Mouse (Mus musculus) thymus, postnatal 25 days (tissue): ENCODE results near the gene Celf2.

ENCODE experiments used
- DNase-seq: peaks from one replicate; pipeline ENCODE4 v3.0.0; 2022

Gene Celf2

DNA sequence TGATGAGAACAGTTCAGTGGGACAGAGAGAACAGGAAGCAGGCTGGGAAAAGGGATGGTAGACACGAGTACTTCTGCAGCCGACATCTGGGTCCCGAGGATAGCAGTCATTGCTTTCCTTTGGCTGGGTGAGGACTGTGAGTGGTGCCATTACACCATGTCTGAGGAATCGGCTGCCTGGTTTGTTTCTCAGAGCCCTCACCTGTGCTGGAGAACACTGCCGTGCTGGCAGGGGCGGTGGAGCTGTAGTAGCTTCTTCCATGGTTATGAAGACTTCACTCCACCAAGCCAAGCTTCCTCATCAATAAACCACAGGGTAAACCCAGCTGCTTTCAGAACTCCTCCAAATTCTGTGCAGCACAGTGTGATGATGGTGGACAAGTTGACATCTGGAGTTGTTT, 860.5 kb downstream of the Celf2 start:
- no peak for DNase-seq

DNA sequence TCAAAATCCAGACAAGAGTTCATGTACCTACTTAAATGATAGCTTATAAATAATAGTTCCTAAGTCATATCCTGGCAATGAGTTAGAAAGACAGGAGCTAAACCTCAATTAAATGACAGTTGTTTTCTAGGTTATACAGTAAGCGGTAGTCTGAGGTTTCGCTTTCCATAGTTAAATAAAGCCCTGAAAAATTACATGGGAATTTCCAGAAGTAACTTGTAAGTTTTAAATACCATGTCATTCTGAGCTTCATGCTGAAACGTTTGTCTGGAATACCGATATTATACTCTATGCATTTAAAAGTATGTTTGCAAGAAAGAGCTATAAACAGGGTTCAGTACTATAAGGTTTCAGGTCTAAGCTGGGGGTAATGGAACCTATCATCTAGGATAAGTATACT, 862.3 kb downstream of the Celf2 start:
- DNase-seq, result no peak

DNA sequence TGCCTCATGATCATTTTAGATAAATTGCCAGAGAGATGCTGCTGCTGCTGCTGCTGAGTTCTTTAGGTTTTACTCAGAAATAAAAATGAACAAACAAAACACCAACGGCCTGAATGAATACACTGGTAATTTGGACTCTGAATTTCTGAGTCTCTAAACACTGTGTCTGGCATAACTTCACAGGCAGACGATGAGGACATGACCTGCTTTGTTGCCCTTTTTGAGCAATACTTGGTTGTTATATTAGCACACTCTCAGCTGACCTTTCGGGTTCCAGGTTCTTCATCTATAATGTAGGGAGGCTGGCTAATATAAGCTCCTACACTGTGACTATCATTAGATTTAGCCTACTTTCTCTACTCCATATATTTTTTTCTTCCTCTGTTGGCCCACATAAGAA, 863.0 kb downstream of the Celf2 start:
- DNase-seq, result no peak

DNA sequence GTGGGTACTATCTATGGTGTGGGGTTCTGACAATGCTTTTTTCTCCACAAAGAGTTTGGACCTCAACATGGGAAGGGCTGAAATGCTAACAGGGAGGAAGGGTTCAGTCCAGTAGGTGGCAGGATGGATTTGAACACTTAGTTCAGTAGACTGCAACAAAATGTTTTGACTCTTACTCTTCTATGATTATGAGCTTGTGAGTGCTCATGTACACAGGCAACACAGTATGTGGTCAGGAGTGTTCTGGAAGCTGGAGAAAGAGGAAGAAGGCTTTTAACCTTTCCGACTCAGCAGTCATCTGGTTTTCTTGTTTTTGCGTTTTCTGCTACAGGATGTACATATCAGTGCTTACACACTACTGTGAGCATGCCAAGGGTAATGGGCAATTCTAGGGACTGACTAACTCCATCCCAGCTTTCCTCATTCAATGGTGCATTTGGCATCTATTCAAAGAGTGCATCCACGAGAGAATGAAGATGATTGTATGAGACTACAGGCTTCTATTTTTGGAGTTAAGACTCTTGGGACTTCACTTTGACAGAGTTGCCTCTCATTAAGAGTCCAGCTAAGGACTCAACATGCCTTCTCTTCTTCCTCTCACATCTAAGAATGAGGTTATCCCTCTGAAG, 867.0 kb downstream of the Celf2 start:
- peak; percentile 23 for DNase-seq

DNA sequence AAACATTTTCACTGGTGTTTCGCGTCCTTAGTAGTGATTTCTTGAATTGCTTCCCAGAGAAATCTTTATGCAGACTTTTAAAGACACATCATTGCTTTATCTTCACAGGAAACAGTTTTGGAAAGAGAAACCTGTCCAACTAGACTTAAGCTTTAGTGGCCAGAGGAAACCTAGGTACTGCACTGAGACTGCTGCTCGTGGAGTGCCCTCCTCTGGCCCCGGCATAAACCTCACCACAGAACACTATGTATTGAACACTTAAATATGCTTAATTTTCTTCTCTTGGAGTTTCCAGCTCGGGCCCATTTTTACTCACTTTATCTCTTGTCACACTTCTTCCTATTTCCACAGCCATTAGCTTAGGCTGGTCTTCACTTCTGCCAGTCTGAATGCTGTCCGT, 870.0 kb downstream of the Celf2 start:
- DNase-seq, result no peak

DNA sequence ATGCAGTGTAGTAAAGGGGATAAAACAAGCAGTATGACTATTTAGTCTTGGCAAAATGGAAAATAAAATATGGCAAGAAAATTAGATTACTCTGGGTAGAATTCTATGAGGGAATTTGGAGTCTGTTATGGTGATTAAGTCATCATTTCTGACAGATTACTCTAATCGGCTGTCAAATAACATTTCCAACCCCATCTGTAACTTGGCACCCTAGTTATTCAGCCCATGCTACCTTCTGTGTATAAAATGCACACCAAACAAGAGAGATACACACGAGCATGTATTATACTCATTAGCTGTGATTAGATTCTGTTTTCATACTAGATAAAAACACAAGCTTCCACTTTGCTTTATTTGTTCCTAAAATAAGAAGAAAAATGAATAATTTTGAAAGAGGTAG, 872.2 kb downstream of the Celf2 start:
- no peak for DNase-seq

DNA sequence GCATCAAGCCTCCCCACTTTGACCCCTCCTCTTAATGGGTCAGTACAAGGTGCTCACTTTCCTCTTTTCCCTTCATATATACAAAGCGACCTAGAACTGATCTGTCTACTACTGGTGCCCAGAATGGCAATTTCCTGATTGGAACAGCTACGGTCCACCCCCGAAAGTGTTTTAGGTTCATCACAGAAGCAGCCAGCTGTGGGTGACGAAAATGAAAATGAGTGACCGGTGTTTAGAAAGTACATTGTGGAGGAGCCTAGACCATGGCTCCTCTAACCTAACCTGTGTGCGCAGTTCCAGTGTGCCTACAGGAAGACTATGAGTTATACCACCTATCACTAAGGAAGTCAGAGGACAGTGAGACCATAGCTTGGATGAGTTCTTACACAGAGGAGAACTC, 874.5 kb downstream of the Celf2 start:
- no peak for DNase-seq

DNA sequence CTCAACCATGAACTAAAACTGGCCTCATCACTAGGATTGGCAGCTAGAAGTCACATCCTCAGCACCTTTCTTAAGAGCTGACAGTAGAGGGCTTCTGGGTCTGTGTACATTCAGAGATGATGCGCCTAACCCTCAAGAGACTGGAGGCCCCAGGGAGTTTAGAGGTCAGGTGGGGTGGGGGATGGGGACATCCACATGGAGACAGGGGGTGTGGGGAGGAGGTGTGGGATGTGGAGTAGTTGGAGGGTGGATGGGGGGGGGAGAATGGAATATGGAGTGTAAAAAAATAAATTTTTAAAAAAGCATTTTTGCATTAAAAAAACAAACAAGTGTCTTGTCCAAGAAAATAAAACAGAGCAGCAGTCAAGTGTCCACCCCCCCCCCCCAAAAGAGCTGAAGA, 876.2 kb downstream of the Celf2 start:
- no peak for DNase-seq

DNA sequence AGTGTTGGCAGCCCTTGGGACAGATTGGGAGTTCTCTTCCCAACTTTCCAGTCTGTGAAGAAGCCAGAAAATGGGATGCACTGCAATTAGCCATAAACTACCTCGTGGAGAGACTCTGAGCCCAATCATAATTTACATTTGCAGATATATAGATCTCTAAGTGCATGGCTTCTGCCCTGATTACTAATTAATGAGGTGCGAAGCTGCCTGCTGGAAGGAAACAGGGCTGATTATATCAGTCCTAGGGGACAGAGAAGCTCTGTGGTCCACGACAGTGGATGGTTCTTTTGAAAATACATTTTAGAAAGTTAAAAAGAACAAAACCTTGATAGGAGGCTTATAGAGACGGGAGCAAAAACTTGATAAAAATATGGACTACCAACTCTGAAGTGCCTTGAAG, 885.6 kb downstream of the Celf2 start:
- DNase-seq, result no peak

DNA sequence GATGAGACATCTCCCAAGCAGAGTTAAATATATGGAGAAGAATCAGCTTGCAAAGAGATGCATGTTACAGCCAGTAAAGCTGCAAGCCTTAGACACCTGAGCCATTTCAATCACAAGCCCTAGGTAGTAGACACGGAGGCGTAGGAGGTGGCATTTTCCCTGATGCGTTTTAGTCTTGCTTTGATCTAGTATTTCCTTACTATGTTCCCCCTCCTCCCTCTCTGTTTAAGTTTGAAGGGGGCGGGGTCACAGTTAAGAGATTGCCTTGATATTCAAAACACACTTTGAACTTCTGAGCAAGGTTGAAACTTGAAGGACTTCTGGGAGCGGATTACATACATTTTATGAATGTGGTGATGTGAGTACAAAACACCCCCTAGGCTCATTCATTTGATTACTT, 887.3 kb downstream of the Celf2 start:
- peak; percentile 14 for DNase-seq

DNA sequence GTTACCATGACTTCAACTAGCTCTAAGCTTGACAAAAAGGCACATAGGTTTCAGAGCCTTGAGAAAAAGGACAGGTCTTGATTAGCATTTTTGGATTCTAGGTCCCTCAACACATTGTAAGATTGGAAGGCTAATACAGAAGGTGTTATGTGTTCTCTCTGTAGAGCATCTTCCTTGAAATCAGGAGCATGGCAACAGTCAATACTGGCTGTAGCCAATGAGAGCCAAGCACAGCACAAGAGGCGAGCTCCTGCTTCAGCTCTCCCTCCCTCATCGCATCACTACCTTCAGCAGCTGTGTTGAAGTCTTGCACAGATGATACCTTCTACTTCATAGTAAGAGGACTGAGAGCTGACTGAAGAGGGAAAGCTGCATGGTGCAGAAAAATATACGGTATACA, 890.5 kb downstream of the Celf2 start:
- DNase-seq, result no peak

DNA sequence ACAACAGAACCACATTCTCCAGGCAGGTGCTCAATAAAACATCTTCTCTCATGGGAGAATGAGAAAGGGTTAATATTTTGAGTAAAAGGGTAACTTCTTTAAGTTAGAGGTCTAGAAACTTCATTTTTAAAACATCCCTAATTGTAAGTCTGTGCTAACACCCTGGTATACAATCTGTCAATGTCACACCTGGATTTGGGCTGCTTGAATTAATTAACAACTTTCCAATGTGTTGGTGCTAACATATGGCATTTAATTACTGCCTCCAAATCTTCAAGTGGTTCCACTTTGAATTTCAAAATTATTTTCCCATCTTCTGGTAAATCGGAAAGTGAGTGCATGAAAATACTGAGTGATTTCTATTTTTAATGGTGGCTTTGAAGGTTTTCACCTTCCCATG, 890.9 kb downstream of the Celf2 start:
- DNase-seq, result no peak

DNA sequence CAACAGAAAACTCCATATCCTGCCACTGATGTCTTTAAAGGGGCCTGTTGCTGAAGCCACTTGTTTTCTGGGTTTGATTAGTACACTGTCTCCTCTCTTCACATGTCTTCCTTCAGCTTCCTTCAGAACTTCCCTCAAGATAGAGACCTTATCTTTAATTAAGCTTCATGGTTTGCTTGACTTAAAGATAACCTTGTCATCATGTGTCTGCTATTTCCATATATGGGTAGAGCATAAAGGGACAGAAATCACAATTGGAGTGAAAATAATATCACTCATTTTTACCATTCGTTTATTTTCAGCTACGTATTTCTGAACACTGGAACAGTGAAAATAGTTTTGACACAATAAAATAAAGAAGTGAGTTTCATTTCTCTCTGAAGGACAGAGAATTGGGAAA, 905.0 kb downstream of the Celf2 start:
- no peak for DNase-seq

DNA sequence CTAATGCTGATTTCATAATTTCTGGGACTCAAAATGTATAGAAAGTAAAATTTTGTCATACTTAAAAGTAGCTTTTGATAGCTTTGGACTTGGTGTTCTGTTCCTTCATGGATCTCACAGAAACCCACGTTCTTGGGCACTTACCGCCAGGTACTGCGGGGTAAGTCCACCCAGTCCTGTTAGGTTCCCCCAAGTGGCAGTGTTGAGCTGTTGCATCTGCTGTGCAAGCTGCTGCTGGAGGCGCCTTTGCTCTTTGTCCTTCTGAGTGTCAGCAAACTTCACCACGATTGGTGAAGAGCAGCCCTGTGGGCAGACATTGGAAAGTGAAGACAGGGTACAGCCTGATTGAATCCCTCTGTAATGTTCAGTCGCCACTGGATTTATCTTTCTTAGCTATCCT, 905.5 kb downstream of the Celf2 start:
- DNase-seq, result no peak

DNA sequence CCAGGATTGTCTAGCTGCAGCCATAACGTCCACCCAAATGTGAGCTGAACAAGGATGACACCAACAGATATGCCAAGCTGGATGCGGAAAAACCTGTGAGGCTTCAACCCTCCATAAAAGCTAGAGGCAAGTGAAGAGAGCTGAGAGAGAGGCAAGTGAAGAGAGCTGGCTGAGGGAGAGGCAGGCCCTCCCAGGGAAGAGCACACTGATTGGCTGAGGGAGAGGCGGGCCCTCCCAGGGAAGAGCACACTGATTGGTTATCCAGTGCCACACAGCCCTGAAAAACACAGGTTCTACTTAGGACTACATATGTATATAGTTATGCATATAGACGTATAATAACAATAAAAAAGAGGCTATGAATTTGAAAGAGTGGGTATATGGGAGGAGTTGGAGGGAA, 907.2 kb downstream of the Celf2 start:
- DNase-seq, result no peak

DNA sequence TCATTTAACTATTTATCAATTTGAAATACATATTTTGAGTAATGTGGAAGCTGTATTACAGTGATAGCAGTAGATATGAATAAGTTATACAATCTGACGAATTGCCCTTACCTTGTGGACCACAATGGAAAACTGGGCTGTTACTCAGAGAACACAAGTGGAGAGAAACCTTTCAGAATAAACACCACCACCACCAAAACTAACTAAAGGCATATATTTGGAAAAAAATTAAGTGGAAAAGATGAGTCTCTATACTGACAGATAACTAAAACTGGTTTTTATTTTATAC, 910.5 kb downstream of the Celf2 start:
- no peak for DNase-seq

DNA sequence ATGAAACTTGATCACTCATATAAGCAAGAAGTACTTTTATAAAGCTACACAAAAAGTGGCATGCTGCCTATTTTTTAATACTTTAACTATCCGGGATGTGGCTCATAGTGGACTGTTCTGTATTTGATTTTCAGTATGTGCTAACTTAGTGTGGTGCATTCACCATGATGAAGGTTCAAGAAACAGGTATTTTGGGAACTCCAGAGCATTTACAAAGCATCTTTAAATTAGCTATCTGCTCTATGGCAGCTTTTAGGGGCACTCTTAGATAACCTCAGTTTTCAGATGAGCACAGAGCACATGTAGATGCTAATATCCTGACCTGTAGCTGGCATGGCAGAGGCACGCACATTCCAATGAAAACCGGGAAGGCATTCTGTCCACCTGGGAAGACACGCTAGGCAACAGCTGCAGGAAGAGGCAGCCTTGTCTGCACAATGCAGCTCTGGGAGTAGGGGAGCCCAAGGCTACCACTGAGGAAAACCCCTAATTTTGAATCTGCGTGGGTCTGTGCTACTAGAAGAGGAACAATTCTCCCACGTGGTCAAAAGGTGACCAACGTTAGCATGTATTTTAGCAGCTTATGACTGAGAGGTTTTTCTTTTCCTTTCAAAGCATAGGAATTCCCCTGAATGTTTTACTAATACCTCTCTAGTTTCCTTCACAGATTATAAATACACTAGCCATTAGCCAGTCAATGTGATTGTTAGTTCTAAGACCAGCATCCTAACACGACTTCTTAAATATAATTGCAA, 911.1 kb downstream of the Celf2 start:
- no peak for DNase-seq

DNA sequence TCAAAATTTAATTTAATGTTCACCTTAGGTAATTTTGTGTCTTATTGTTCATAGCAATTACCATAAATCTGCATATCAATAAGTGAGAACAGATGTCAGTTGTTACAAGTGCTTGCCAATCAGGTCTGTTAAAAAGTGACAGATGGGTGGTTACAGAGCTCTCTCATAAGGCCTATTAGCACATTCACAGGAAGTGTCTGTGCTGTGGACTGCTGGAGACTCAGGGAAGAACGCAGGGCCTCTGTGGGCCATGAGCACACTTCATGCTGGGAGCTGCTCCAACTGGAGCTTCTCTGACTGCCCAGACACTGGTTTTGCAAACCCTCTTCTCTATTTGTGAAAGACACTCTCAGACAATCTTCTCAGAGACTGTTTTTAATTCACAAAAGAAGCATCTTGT, 914.6 kb downstream of the Celf2 start:
- no peak for DNase-seq

DNA sequence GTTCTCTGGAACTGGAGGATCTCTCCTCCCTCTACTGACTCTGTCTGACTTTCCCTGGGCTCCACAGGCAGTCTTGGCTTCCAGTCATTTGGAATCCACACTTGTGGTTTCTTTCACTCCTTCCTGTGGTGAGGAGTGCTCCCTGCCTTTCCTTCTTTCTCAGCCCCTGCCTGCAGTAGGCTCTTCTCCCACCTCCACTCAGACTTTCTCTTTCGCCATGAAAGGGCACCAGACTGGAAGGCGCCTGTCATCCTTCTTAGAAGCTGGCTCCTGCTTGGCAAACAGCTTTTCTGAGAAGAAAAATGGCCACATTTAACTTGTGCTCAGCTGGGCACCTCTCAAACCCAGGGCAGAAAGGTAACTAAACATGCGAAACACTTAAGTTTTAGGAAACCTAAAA, 915.2 kb downstream of the Celf2 start:
- DNase-seq, result no peak

DNA sequence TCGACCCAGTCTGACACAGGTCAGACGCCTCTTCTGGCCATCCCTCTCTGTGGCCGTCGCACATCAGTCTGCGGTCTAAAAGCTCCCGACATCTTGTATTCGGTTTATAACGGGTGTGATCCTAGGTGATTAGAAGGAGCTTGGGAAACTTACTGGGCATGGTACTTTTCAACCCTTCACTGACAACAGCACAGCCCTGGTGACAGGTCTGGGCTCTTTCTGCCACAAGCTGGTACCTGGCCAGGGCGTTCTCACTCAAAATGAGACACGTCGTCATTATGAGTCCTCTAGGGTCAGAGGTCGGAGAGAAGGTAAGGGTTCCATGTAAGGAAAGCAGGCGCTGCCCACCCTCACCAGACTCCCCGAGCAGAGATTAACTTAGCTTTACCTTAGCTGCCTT, 915.6 kb downstream of the Celf2 start:
- DNase-seq, result no peak

DNA sequence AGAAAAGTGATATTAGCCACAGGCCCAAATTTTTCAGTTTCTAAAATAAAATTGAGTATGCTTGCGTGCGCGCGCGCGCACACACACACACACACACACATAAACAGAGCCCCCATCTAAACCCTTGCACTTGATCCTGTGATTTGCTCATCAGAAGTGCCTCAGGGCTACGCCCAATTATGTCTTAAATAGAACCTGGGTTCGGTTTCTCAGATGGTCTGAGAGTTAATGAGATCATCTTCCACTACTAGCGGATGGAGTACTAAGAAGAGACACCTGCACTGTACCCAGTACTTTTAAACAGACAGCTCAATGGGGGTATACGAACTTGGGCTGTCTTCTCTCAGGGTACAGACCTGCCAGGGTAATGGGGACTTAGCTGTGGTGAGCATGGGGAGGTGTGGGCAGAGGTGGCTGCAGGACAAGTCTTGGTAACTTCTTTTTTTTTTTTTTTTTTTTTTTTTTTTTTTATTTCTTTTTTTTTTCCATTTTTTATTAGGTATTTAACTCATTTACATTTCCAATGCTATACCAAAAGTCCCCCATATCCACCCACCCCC, 923.2 kb downstream of the Celf2 start:
- DNase-seq, result no peak

DNA sequence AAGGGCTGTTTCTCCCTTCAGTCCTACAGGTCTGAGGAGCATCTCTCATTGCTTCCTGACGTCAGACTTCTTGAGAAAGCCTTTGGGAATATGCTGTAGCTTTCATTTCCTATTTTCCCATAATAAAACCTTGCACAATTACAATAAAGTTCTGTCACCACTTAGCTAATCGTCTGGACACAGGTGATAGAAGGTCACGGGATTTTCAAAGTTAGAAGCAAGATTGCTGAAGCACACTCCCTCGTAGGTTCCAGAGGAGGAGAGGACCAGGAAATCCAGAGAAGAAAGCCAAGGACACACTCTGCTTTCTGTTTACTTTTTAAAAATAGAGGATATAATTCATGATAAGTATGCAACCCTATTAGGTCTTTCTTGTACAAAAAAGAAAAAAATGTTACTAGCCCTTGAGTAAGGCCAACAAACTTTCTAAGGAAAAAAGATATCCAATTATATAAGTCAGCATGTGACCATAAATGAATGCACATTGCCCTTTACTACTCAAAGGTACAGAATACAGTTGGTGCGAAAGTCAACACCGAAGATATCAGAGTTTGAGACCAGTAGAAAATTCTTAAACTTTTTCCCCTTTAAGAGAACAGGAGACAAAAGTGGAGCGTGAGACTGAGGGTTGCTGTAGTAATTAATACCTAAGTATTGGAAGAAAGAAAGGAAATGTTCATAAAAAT, 924.2 kb downstream of the Celf2 start:
- no peak for DNase-seq

DNA sequence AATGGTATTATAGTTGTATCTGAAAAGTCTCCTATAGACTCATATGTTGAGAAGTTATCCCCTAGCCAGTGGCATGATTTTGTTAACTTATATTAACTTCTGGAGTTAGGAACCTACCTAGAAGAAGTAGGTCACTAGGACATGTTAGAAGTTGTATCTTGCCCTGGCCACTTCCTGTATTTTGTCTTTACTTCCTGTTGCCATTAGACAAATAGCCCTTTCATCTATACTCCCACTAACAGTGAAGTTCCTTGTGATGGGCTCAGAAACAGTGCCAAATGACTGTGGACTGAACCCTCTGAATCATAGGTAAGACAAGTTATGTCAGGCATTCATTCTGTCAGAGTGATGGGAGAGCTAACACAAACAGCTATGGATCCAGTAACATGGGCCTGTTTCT, 926.7 kb downstream of the Celf2 start:
- no peak for DNase-seq

DNA sequence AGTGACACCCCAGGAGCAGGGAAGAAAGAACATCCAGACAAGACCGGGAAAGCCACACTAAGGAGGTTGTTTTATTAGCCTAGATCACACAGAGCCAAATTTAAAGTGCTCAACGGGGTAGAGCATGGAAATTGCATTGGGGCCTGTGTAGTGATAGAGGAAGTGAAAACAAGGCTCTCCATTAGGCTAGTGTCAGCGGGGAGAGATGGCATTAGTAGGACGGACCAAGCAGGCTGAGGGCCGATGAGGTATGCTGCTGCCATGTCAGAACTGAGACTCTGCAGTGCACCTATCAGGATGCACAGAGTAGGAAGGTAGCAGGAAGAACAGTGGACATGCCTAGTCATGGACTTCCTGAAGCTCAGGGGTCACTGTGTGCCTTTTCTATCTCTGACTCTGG, 929.3 kb downstream of the Celf2 start:
- no peak for DNase-seq
